Mouse (Mus musculus): ENCODE measurements around the gene Mzf1.

- TF ChIP-seq CTCF (IDR thresholded peaks at IDR 0.05) (no peak; the same call in 1 of the 2 replicates), EP300 (IDR thresholded peaks at IDR 0.05) (no peak)
Observed at GRCm38 (mm10) chr7:13023928-13024731, 30.4 kb downstream of the Mzf1 start.
